Mouse (Mus musculus) C2C12 (cell line): Measurements from ENCODE around the gene Clint1.

ENCODE experiments used
- CTCF ChIP-seq: IDR thresholded peaks from one replicate; pipeline ENCODE4 v1.5.1; 2011; ENCODE audit not compliant: control insufficient read depth, insufficient read depth, insufficient read length
- MAX ChIP-seq: IDR thresholded peaks from one replicate; pipeline ENCODE4 v1.6.1; 2011; ENCODE audit warnings: mild to moderate bottlenecking, control low read depth

DNA sequence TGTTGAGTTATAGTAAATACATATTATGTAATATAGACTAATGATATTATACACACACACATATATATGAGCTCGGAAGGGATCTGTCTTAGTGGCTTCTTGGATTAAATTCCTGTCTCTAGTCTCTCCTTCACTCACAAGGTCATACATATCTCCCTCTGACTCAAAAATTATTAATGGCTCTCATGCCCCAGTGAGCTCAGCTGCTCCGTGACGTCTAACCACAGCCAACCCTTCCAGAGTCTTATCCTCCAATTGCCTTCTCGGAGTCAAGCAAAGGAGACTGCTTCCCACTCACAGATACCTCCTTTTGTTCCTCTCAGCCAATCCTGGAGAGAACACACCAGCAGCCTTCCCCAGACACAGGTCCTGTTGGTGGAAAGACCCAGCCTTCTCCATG is 67.0 kb downstream of the Clint1 start:
- TF ChIP-seq CTCF (no peak), MAX (no peak)
